17 mouse cellular contexts compared by ENCODE assay signal in genomic region chr1:36922623-36923421, GRCm38 (mm10). TPM values are rescaled to one million over a fixed set of nuclear protein-coding genes. Genes with fewer than 3 reads are reported as not detected.
DNase-seq lines count a peak whose midpoint lies in the region; ATAC-seq and TF ChIP-seq lines count a peak whose summit lies in the region.
"Had no signal": no experiment of that assay in that cellular context is flagged by ENCODE, and none has a peak within 500 bp of the region (broad histone marks: within the 10 kb centered on the region; RNA-seq: fewer than 3 reads in every experiment).

No protein-coding gene starts in this region.

- intact Hi-C loops in gastrocnemius, adult 2 months (cut with DNase I), result loop anchor here (5.0 kb wide), 2 partner anchors 41 to 76 kb away; no protein-coding TSS in a partner anchor

- H3K4me1 ChIP-seq in stomach, embryonic 15.5 days, result peaks cover 45% of the 10 kb centered on the region
- peaks cover 11% of the 10 kb centered on the region for H3K4me1 ChIP-seq in stomach, postnatal 0 days (replicated peaks; ENCODE audit: control insufficient read depth, insufficient read depth)
- peaks cover 89% of the 10 kb centered on the region for H3K4me1 ChIP-seq in liver, embryonic 11.5 days (replicated peaks; ENCODE audit: control insufficient read depth, insufficient read depth, low read length)
- peaks cover 35% of the 10 kb centered on the region for H3K4me1 ChIP-seq in olfactory bulb, adult 2 months (ENCODE audit: control insufficient read depth, insufficient read depth, low read length)

- no peak for TF ChIP-seq POLR2A in olfactory bulb, adult 2 months (IDR thresholded peaks at IDR 0.05; ENCODE audit: insufficient read depth, low read depth, low read length)

- no peak for ATAC-seq in stomach, embryonic 15.5 days (ENCODE audit: insufficient read depth, low FRiP score, low read depth)
- ATAC-seq in stomach, postnatal 0 days (ENCODE audit: low FRiP score, low TSS enrichment), result no peak
- no peak for ATAC-seq in liver, embryonic 11.5 days (replicated peaks; ENCODE audit: low FRiP score)

- DNase-seq in gastrocnemius, adult 2 months, result no peak
- DNase-seq in gastrocnemius, postnatal 10 days, result no peak
- no peak for DNase-seq in stomach, postnatal 0 days (ENCODE audit: low spot score)
- no peak for DNase-seq in liver, embryonic 11.5 days (ENCODE audit: low spot score)
- DNase-seq in kidney, postnatal 10 days, result no peak
- DNase-seq in urinary bladder, postnatal 25 days (ENCODE audit: low spot score), result no peak
- DNase-seq: adrenal gland, postnatal 10 days; cerebellum, adult 9-10 months; right cerebral cortex, postnatal 4 days had no signal

- peak overlapping the region; percentile 72 for H3K27ac ChIP-seq in gastrocnemius, adult 2 months
- H3K27ac ChIP-seq in stomach, embryonic 15.5 days, result peak overlapping the region; percentile 48; the same call in 1 of the 2 replicates
- no peak overlapping the region for H3K27ac ChIP-seq in stomach, postnatal 0 days (replicated peaks)
- H3K27ac ChIP-seq in liver, embryonic 11.5 days (ENCODE audit: low read depth, low read length), result peak overlapping the region; percentile 96
- 0 out of 2 replicates have a peak overlapping the region, but pooled peaks have one; percentile 2 for H3K27ac ChIP-seq in olfactory bulb, adult 2 months (ENCODE audit: insufficient read depth, low read depth, low read length)
- H3K27ac ChIP-seq: embryonic facial prominence, embryonic 15.5 days; forebrain, embryonic 13.5 days; hindbrain, embryonic 15.5 days; lung, embryonic 15.5 days; neural tube, embryonic 13.5 days had no signal

- WGBS in stomach, embryonic 15.5 days, result 86% methylated on average over 4 of the region's 4 CpGs
- 84% methylated on average over 4 of the region's 4 CpGs for WGBS in stomach, postnatal 0 days
- WGBS in liver, embryonic 11.5 days, result 63% methylated on average over 4 of the region's 4 CpGs
- 98% methylated on average over 4 of the region's 4 CpGs for WGBS in olfactory bulb, adult 2 months

- H3K36me3 ChIP-seq in stomach, embryonic 15.5 days, result no peaks in the 10 kb centered on the region
- no peaks in the 10 kb centered on the region for H3K36me3 ChIP-seq in stomach, postnatal 0 days (ENCODE audit: control insufficient read depth, insufficient read depth, low read length)
- no peaks in the 10 kb centered on the region for H3K36me3 ChIP-seq in liver, embryonic 11.5 days (ENCODE audit: control insufficient read depth, insufficient read depth, low read length)
- H3K36me3 ChIP-seq: embryonic facial prominence, embryonic 15.5 days; hindbrain, embryonic 15.5 days; lung, embryonic 15.5 days; neural tube, embryonic 13.5 days had no signal

- H3K27me3 ChIP-seq in stomach, embryonic 15.5 days (replicated peaks), result no peaks in the 10 kb centered on the region
- H3K27me3 ChIP-seq in stomach, postnatal 0 days (ENCODE audit: control insufficient read depth, insufficient read depth, low read length), result no peaks in the 10 kb centered on the region
- H3K27me3 ChIP-seq in liver, embryonic 11.5 days (replicated peaks; ENCODE audit: control insufficient read depth, insufficient read depth, low read length), result no peaks in the 10 kb centered on the region
- H3K27me3 ChIP-seq: embryonic facial prominence, embryonic 15.5 days; forebrain, embryonic 13.5 days; hindbrain, embryonic 15.5 days; lung, embryonic 15.5 days; megakaryocyte, embryonic 14.5 days; neural tube, embryonic 13.5 days had no signal

- H3K4me2 ChIP-seq in stomach, embryonic 15.5 days, result no peak overlapping the region
- no peak overlapping the region for H3K4me2 ChIP-seq in stomach, postnatal 0 days (replicated peaks; ENCODE audit: low read depth)
- peak overlapping the region; percentile 12 for H3K4me2 ChIP-seq in liver, embryonic 11.5 days
- H3K4me2 ChIP-seq: embryonic facial prominence, embryonic 15.5 days; forebrain, embryonic 13.5 days; hindbrain, embryonic 15.5 days; lung, embryonic 15.5 days; neural tube, embryonic 13.5 days had no signal

- TF ChIP-seq EP300 in stomach, postnatal 0 days (optimal IDR thresholded peaks at IDR 0.05), result no peak

- TF ChIP-seq CTCF in gastrocnemius, adult 2 months (IDR thresholded peaks at IDR 0.05), result no peak
- no peak for TF ChIP-seq CTCF in stomach, postnatal 0 days (IDR thresholded peaks at IDR 0.05; ENCODE audit: low read depth)
- no peak for TF ChIP-seq CTCF in olfactory bulb, adult 2 months (IDR thresholded peaks at IDR 0.05; ENCODE audit: insufficient read depth, low read depth, low read length)

- no peaks in the 10 kb centered on the region for H3K9me3 ChIP-seq in stomach, embryonic 15.5 days
- H3K9me3 ChIP-seq in stomach, postnatal 0 days (ENCODE audit: control insufficient read depth, low read length), result no peaks in the 10 kb centered on the region
- H3K9me3 ChIP-seq in liver, embryonic 11.5 days (ENCODE audit: control insufficient read depth, low read length), result no peaks in the 10 kb centered on the region
- H3K9me3 ChIP-seq: embryonic facial prominence, embryonic 15.5 days; forebrain, embryonic 13.5 days; hindbrain, embryonic 15.5 days; lung, embryonic 15.5 days; megakaryocyte, embryonic 14.5 days; neural tube, embryonic 13.5 days had no signal

- no peak overlapping the region for H3K9ac ChIP-seq in stomach, embryonic 15.5 days
- no peak overlapping the region for H3K9ac ChIP-seq in stomach, postnatal 0 days (ENCODE audit: low read length)
- no peak overlapping the region for H3K9ac ChIP-seq in liver, embryonic 11.5 days (ENCODE audit: low read depth, low read length)
- H3K9ac ChIP-seq: embryonic facial prominence, embryonic 15.5 days; forebrain, embryonic 13.5 days; hindbrain, embryonic 15.5 days; lung, embryonic 15.5 days; neural tube, embryonic 13.5 days had no signal

- no peak overlapping the region for H3K4me3 ChIP-seq in gastrocnemius, adult 2 months
- H3K4me3 ChIP-seq in stomach, embryonic 15.5 days (replicated peaks), result no peak overlapping the region
- H3K4me3 ChIP-seq in stomach, postnatal 0 days (ENCODE audit: low read depth, low read length), result no peak overlapping the region
- H3K4me3 ChIP-seq in liver, embryonic 11.5 days (ENCODE audit: low read depth, low read length), result no peak overlapping the region
- H3K4me3 ChIP-seq in olfactory bulb, adult 2 months (ENCODE audit: insufficient read depth, low read depth, low read length), result no peak overlapping the region
- H3K4me3 ChIP-seq: embryonic facial prominence, embryonic 15.5 days; forebrain, embryonic 13.5 days; hindbrain, embryonic 15.5 days; lung, embryonic 15.5 days; megakaryocyte, embryonic 14.5 days; neural tube, embryonic 13.5 days had no signal

RNA-seq across cellular contexts. Expression of gene Tmem131, which starts 20.6 kb away (rescaled TPM):
- total RNA-seq in gastrocnemius, adult 2 months (2021), result 10 to 100 TPM; 24.1 to 37.5 TPM
- total RNA-seq in gastrocnemius, postnatal 10 days (2021), result 10 to 100 TPM; 44.4 to 58.3 TPM
- 13.7 and 16.8 TPM in 2 replicates for polyA plus RNA-seq in stomach, embryonic 15.5 days (2015; fragmentation: Nextera tagmentation; extraction: Ambion mirVana)
- polyA plus RNA-seq in stomach, postnatal 0 days (2015; fragmentation: Nextera tagmentation; extraction: Ambion mirVana), result 6.1 and 6.8 TPM in 2 replicates
- 19.1 and 19.8 TPM in 2 replicates for polyA plus RNA-seq in liver, embryonic 11.5 days (2014; fragmentation: Nextera tagmentation; extraction: Ambion mirVana)
- polyA plus RNA-seq in olfactory bulb, adult 2 months (2012; ENCODE audit: insufficient read depth, insufficient read length, low replicate concordance, missing spikeins), result 169 and 363 TPM in 2 replicates
